Comparison of ENCODE assay signal across 8 mouse cellular contexts in the genomic region with DNA sequence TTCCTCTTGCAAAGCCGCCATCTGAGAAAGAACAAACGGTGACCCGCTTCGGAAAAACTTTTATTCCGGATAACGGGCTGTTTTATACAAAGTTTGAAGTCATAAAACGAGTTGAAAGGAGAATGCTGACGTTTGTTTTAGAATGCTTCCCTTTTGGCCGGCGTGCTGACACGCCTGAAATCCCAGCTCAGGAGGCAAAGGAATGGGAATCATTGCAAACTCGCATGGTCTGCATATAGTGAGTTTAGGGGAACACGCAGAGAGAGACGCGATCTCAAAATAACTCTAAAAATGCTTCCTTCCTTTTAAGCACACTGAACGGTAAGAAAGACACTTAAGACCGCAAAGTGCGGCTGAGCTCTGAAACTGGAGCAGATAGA. TPM values are rescaled to one million over a fixed set of nuclear protein-coding genes. Genes with fewer than 3 reads are reported as not detected.
DNase-seq lines count a peak whose midpoint lies in the region; ATAC-seq and TF ChIP-seq lines count a peak whose summit lies in the region.

No protein-coding gene starts in this region.

- no peak for DNase-seq in kidney, postnatal 10 days
- DNase-seq in Muller cell, postnatal 12 days (ENCODE audit: inconsistent ontology term) = peak; percentile 63
- no peak for DNase-seq in forebrain, postnatal 0 days
- DNase-seq in gastrocnemius, adult 18-20 months (ENCODE audit: low spot score) = no peak
- DNase-seq in urinary bladder, postnatal 10 days (ENCODE audit: low spot score) = no peak
- DNase-seq in gastrocnemius, postnatal 10 days = no peak

- no peaks in the 10 kb centered on the region for H3K9me3 ChIP-seq in kidney, embryonic 14.5 days (ENCODE audit: control insufficient read depth, low read length)
- H3K9me3 ChIP-seq in forebrain, postnatal 0 days (ENCODE audit: low read length) = no peaks in the 10 kb centered on the region
- no peaks in the 10 kb centered on the region for H3K9me3 ChIP-seq in liver, embryonic 15.5 days (replicated peaks)

- 0 out of 2 replicates have a peak, but pooled peaks cover 8% of the 10 kb centered on the region for H3K4me1 ChIP-seq in kidney, embryonic 14.5 days (ENCODE audit: control insufficient read depth, insufficient read depth, low read length)
- H3K4me1 ChIP-seq in forebrain, postnatal 0 days (ENCODE audit: insufficient read depth) = peaks cover 12% of the 10 kb centered on the region
- peaks cover 26% of the 10 kb centered on the region for H3K4me1 ChIP-seq in liver, embryonic 15.5 days (replicated peaks)

- H3K27ac ChIP-seq in kidney, embryonic 14.5 days (ENCODE audit: low read depth, low read length) = peak overlapping the region; percentile 93
- peak overlapping the region; percentile 95 for H3K27ac ChIP-seq in forebrain, postnatal 0 days (ENCODE audit: low read depth, low read length)
- H3K27ac ChIP-seq in liver, embryonic 15.5 days (replicated peaks) = peak overlapping the region; percentile 97

- H3K36me3 ChIP-seq in kidney, embryonic 14.5 days (ENCODE audit: control insufficient read depth, insufficient read depth, low read length) = no peaks in the 10 kb centered on the region
- H3K36me3 ChIP-seq in forebrain, postnatal 0 days (ENCODE audit: insufficient read depth) = no peaks in the 10 kb centered on the region
- 0 out of 2 replicates have a peak, but pooled peaks cover 4% of the 10 kb centered on the region for H3K36me3 ChIP-seq in liver, embryonic 15.5 days (replicated peaks)

- H3K4me2 ChIP-seq in kidney, embryonic 14.5 days (replicated peaks; ENCODE audit: low read depth, low read length) = peak overlapping the region; percentile 89
- peak overlapping the region; percentile 78 for H3K4me2 ChIP-seq in forebrain, postnatal 0 days (ENCODE audit: low read depth)
- peak overlapping the region; percentile 96 for H3K4me2 ChIP-seq in liver, embryonic 15.5 days

- no peak for TF ChIP-seq CTCF in forebrain, postnatal 0 days (IDR thresholded peaks at IDR 0.05; ENCODE audit: low read depth)

- ATAC-seq in kidney, embryonic 14.5 days (ENCODE audit: low FRiP score, low TSS enrichment) = no peak
- peak; percentile 2; the same call in 1 of the 2 replicates for ATAC-seq in forebrain, postnatal 0 days
- ATAC-seq in liver, embryonic 15.5 days (ENCODE audit: insufficient read depth) = no peak

- peak overlapping the region; percentile 95 for H3K4me3 ChIP-seq in kidney, embryonic 14.5 days (ENCODE audit: low read length)
- peak overlapping the region; percentile 99 for H3K4me3 ChIP-seq in forebrain, postnatal 0 days (ENCODE audit: low read depth, low read length)
- H3K4me3 ChIP-seq in liver, embryonic 15.5 days (replicated peaks) = peak overlapping the region; percentile 96

- WGBS in kidney, embryonic 14.5 days = under 1% methylated on average over 18 of the region's 18 CpGs
- under 1% methylated on average over 18 of the region's 18 CpGs for WGBS in forebrain, postnatal 0 days
- under 1% methylated on average over 18 of the region's 18 CpGs for WGBS in liver, embryonic 15.5 days (ENCODE audit: insufficient replicate concordance)

- H3K27me3 ChIP-seq in kidney, embryonic 14.5 days (ENCODE audit: control insufficient read depth, insufficient read depth, low read length) = no peaks in the 10 kb centered on the region
- H3K27me3 ChIP-seq in forebrain, postnatal 0 days (ENCODE audit: insufficient read depth, low read length) = no peaks in the 10 kb centered on the region
- no peaks in the 10 kb centered on the region for H3K27me3 ChIP-seq in liver, embryonic 15.5 days

- peak overlapping the region; percentile 99 for H3K9ac ChIP-seq in kidney, embryonic 14.5 days (ENCODE audit: low read depth, low read length)
- H3K9ac ChIP-seq in forebrain, postnatal 0 days = peak overlapping the region; percentile 96
- peak overlapping the region; percentile 99 for H3K9ac ChIP-seq in liver, embryonic 15.5 days

RNA-seq across cellular contexts. Expression of gene Pigl, which starts 0.4 kb away (rescaled TPM):
- 12.3 and 15.1 TPM in 2 replicates for polyA plus RNA-seq in kidney, embryonic 14.5 days (2014; fragmentation: Nextera tagmentation; extraction: Ambion mirVana)
- 4.6 and 4.8 TPM in 2 replicates for total RNA-seq in forebrain, postnatal 0 days (2014; rRNA removed)
- 4.6 and 5.9 TPM in 2 replicates for polyA plus RNA-seq in forebrain, postnatal 0 days (2015; fragmentation: Nextera tagmentation; extraction: Ambion mirVana)
- polyA plus RNA-seq in liver, embryonic 15.5 days (2015; fragmentation: Nextera tagmentation; extraction: Ambion mirVana) = 3.4 and 3.6 TPM in 2 replicates
- 1 to 10 TPM; 2.2 to 2.9 TPM for total RNA-seq in gastrocnemius, adult 18-20 months (2021)
- total RNA-seq in gastrocnemius, postnatal 10 days (2021) = 1 to 10 TPM; 2.9 to 3.7 TPM

RNA-seq across cellular contexts. Expression of gene Ncor1, which starts 0.5 kb away (rescaled TPM):
- polyA plus RNA-seq in kidney, embryonic 14.5 days (2014; fragmentation: Nextera tagmentation; extraction: Ambion mirVana) = 160 and 203 TPM in 2 replicates
- 117 and 122 TPM in 2 replicates for total RNA-seq in forebrain, postnatal 0 days (2014; rRNA removed)
- polyA plus RNA-seq in forebrain, postnatal 0 days (2015; fragmentation: Nextera tagmentation; extraction: Ambion mirVana) = 108 and 153 TPM in 2 replicates
- polyA plus RNA-seq in liver, embryonic 15.5 days (2015; fragmentation: Nextera tagmentation; extraction: Ambion mirVana) = 62.5 and 63.3 TPM in 2 replicates
- 100 to 1,000 TPM; 125 to 137 TPM for total RNA-seq in gastrocnemius, adult 18-20 months (2021)
- total RNA-seq in gastrocnemius, postnatal 10 days (2021) = 100 to 1,000 TPM; 132 to 145 TPM
